Mouse (Mus musculus) stomach, postnatal 0 days (tissue): ENCODE results near the gene Mrps14. TPM values are rescaled to one million over a fixed set of nuclear protein-coding genes. Genes with fewer than 3 reads are reported as not detected.

ENCODE experiments used
- ATAC-seq: fragments of 200-750 bp; cut with Nextera tagmentation; 2 replicates; pipeline ENCODE4 v1.8.0; 2017; ENCODE audit not compliant: low FRiP score, low TSS enrichment
- DNase-seq: peaks from one replicate; pipeline ENCODE4 v3.0.0-alpha.2; 2016; ENCODE audit warnings: low spot score
- H3K27ac ChIP-seq: fragments of 300-500 bp; sonication (generic); replicated peaks from 2 replicates; pipeline ENCODE4 v1.5.1; 2014; ENCODE audit warnings: mild to moderate bottlenecking, control low read depth
- H3K27me3 ChIP-seq: fragments of 300-500 bp; sonication (generic); 2 replicates; pipeline ENCODE4 v1.6.1; 2014; ENCODE audit warnings: low read length; ENCODE audit not compliant: control insufficient read depth, insufficient read depth
- H3K36me3 ChIP-seq: fragments of 300-500 bp; sonication (generic); 2 replicates; pipeline ENCODE4 v1.6.1; 2014; ENCODE audit warnings: low read length, mixed read lengths; ENCODE audit not compliant: control insufficient read depth, insufficient read depth
- H3K4me1 ChIP-seq: fragments of 300-500 bp; sonication (generic); replicated peaks from 2 replicates; pipeline ENCODE4 v1.6.1; 2014; ENCODE audit warnings: antibody characterized with exemption; ENCODE audit not compliant: control insufficient read depth, insufficient read depth
- H3K4me2 ChIP-seq: fragments of 300-500 bp; sonication (generic); replicated peaks from 2 replicates; pipeline ENCODE4 v1.6.1; 2014; ENCODE audit warnings: low read depth, mild to moderate bottlenecking, control low read depth, moderate library complexity
- H3K4me3 ChIP-seq: fragments of 300-500 bp; sonication (generic); 2 replicates; pipeline ENCODE4 v1.5.1; 2014; ENCODE audit warnings: low read depth, low read length, control low read depth
- H3K9ac ChIP-seq: fragments of 300-500 bp; sonication (generic); 2 replicates; pipeline ENCODE4 v1.6.1; 2014; ENCODE audit warnings: mild to moderate bottlenecking, low read length, control low read depth, mixed read lengths
- H3K9me3 ChIP-seq: fragments of 300-500 bp; sonication (generic); 2 replicates; pipeline ENCODE4 v1.6.1; 2016; ENCODE audit warnings: low read length; ENCODE audit not compliant: control insufficient read depth
- CTCF ChIP-seq: IDR thresholded peaks from 2 replicates; pipeline ENCODE4 v1.5.1; 2016; ENCODE audit warnings: antibody characterized with exemption, low read depth, mild to moderate bottlenecking, moderate library complexity
- EP300 ChIP-seq: optimal IDR thresholded peaks from 2 replicates; pipeline ENCODE3; 2016; ENCODE audit warnings: antibody characterized with exemption
- WGBS: fragments of 180-500 bp; shearing (Covaris S2); extraction: QIAGEN DNeasy Blood & Tissue Kit; methylation state at CpG from one replicate; pipeline ENCODE4 v1.1.7; 2014; 5-methylcytosine and 5-hydroxymethylcytosine counted together
- polyA plus RNA-seq: library from polyadenylated mRNA; unstranded; fragments of >200 nt; fragmentation: Nextera tagmentation; extraction: Ambion mirVana; gene quantifications from 2 replicates; pipeline ENCODE4 v1.2.1, GENCODE M21; 2015

Gene Mrps14
- polyA plus RNA-seq, 1 experiment from 2014 or later: 259 TPM

GRCm38 (mm10) chr1:160209844-160210243 lies 14.8 kb downstream of the Mrps14 start:
- WGBS: 72% methylated on average over 2 of the region's 2 CpGs
- Histone ChIP-seq H3K4me2 (no peak overlapping the region), H3K27me3 (no peaks in the 10 kb centered on the region), H3K4me3 (no peak overlapping the region), H3K36me3 (no peaks in the 10 kb centered on the region; the same call in 1 of the 2 replicates), H3K9me3 (no peaks in the 10 kb centered on the region), H3K9ac (no peak overlapping the region), H3K4me1 (peaks cover 4% of the 10 kb centered on the region; the same call in 1 of the 2 replicates), H3K27ac (no peak overlapping the region)
- DNase-seq (no peak), ATAC-seq (no peak)
- TF ChIP-seq EP300: no peak
- no peak for TF ChIP-seq CTCF

GRCm38 (mm10) chr1:160210566-160210965 lies 15.6 kb downstream of the Mrps14 start:
- Histone ChIP-seq H3K4me2 (peak overlapping the region; percentile 64; the same call in 1 of the 2 replicates), H3K9ac (no peak overlapping the region), H3K27ac (no peak overlapping the region), H3K4me3 (no peak overlapping the region), H3K4me1 (peaks cover 4% of the 10 kb centered on the region; the same call in 1 of the 2 replicates), H3K9me3 (no peaks in the 10 kb centered on the region), H3K36me3 (no peaks in the 10 kb centered on the region; the same call in 1 of the 2 replicates), H3K27me3 (no peaks in the 10 kb centered on the region)
- DNase-seq: no peak
- 33% methylated on average over 3 of the region's 3 CpGs for WGBS
- no peak for ATAC-seq
- TF ChIP-seq EP300: no peak

GRCm38 (mm10) chr1:160211597-160212122 lies 16.6 kb downstream of the Mrps14 start:
- Histone ChIP-seq H3K9me3 (no peaks in the 10 kb centered on the region), H3K4me3 (peak overlapping the region; percentile 96), H3K27ac (peak overlapping the region; percentile 93), H3K27me3 (no peaks in the 10 kb centered on the region), H3K9ac (peak overlapping the region; percentile 93), H3K36me3 (no peaks in the 10 kb centered on the region; the same call in 1 of the 2 replicates), H3K4me2 (peak overlapping the region; percentile 64), H3K4me1 (peaks cover 4% of the 10 kb centered on the region; the same call in 1 of the 2 replicates)
- no peak for ATAC-seq
- 2% methylated on average over 8 of the region's 8 CpGs for WGBS
- no peak for DNase-seq
- TF ChIP-seq CTCF: no peak
- TF ChIP-seq EP300: no peak

GRCm38 (mm10) chr1:160212123-160212691 lies 17.2 kb downstream of the Mrps14 start:
- H3K36me3 ChIP-seq: no peaks in the 10 kb centered on the region
- no peaks in the 10 kb centered on the region for H3K27me3 ChIP-seq
- H3K4me2 ChIP-seq: peak overlapping the region; percentile 64
- ATAC-seq (peak; percentile 62), DNase-seq (no peak)
- H3K4me1 ChIP-seq: peaks cover 4% of the 10 kb centered on the region; the same call in 1 of the 2 replicates
- peak overlapping the region; percentile 93 for H3K9ac ChIP-seq
- peak overlapping the region; percentile 93 for H3K27ac ChIP-seq
- TF ChIP-seq EP300 (no peak), CTCF (no peak)
- no peaks in the 10 kb centered on the region for H3K9me3 ChIP-seq
- peak overlapping the region; percentile 96 for H3K4me3 ChIP-seq
- under 1% methylated on average over 45 of the region's 45 CpGs for WGBS

- H3K27ac ChIP-seq: peak within 1 kb of the TSS; percentile 93
- H3K9ac ChIP-seq: peak within 1 kb of the TSS; percentile 93
- TF ChIP-seq CTCF: peak; percentile 87
- peak; percentile 96 for TF ChIP-seq EP300
- peak within 1 kb of the TSS; percentile 96 for H3K4me3 ChIP-seq
- peak; percentile 100 for DNase-seq
- H3K9me3 ChIP-seq: no peaks in the 10 kb centered on the region
- H3K27me3 ChIP-seq: no peaks in the 10 kb centered on the region
- peaks cover 4% of the 10 kb centered on the region; the same call in 1 of the 2 replicates for H3K4me1 ChIP-seq
- peak within 1 kb of the TSS; percentile 64 for H3K4me2 ChIP-seq
- peak; percentile 99 for ATAC-seq
- under 1% methylated on average over 76 of the region's 76 CpGs for WGBS
- no peaks in the 10 kb centered on the region for H3K36me3 ChIP-seq
Observed at GRCm38 (mm10) chr1:160212703-160213669, 18.0 kb downstream of the Mrps14 start, which contains the start of gene Cacybp. Gene Cacybp (minus strand): TSS chr1:160212875.
